Mouse (Mus musculus): ENCODE data around the gene Apon. TPM values are rescaled to one million over a fixed set of nuclear protein-coding genes. Genes with fewer than 3 reads are reported as not detected.

The Apon gene
- total RNA-seq, 2 experiments from 2014 or later: not detected

DNA sequence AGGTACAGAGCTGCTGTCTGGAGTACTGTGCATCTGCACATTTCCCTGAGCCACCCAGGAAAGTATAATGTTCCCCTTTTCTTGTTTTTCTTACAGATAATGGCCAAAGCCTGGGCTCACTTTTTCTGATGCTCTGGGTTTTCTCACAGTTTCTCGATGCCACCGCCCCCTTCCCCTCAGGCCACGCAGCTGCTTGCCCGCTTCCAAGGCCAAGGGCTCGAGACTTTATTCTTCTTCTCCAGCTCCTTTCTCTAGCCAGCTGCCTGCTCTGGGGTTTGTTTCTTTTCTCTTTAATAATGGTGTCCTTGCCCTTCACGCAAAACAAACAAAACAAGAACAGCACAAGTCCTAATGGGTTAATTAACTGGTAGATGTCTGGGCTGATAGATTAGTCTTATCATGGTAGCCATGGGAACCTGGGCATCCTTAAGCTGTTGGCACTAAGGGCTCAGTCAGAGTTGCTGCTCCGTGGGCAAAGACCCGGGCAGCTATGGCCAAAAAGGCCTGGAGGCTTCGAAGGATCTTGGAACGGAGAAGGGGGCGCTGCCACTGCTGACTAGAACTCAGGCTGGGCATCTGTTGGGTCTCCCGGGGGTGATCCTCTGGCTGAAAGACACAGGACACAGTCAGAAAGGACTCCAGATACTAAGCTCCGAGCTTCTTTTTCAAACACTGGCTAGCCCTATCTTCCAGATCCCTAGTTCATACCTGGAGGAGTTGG is 42.6 kb downstream of the Apon start:
- TF ChIP-seq CTCF (IDR thresholded peaks at IDR 0.05): no peak
- no peak overlapping the region for H3K27ac ChIP-seq
- intact Hi-C loops (cut with DNase I): no loop called here
- no peak for DNase-seq
- H3K4me3 ChIP-seq: no peak overlapping the region

DNA sequence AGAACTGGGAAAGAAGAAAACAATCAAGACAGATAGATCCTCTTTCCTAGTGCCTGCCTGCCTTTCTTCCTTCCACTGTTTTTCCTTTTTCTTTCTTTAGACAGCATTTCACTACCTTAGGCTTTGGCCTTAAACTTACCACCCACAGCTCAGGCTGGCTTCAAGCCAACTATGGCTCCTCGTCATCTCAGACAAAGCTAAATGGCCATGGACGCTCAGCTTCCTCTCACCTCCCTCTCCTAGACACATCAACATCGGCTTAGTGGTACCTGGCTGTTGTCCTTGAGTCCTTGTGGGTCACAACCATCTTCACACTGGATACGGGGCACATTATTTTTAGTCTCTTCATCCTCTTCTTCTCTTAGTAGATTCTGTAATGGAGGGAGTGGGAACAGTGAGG is 43.3 kb downstream of the Apon start:
- Histone ChIP-seq H3K27ac (no peak overlapping the region), H3K4me3 (no peak overlapping the region)
- intact Hi-C loops (cut with DNase I): no loop called here
- no peak for TF ChIP-seq CTCF (IDR thresholded peaks at IDR 0.05)
- no peak for DNase-seq

DNA sequence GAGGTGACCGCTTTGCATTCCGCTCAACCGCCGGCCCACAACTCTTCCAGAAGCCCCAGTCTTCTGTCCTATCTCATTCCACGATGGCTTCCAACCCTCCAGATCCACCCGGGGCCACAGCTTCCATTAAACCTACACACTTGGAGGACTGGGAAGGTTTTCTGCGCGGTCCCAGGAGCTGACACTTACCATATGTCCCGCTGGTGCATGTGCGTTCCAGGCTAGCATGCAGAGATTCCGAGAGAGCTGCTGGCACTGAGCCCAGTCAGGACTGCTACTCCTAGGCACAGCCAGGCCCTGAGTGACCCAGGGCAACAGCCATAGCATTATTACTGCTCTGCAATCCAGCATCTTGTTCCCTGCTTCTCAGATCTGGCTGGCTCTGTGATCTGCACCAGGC is 43.7 kb downstream of the Apon start:
- intact Hi-C loops (cut with DNase I): no loop called here
- no peak overlapping the region for H3K4me3 ChIP-seq
- H3K27ac ChIP-seq: no peak overlapping the region

GRCm38 (mm10) chr10:128298243-128298642 is 44.3 kb downstream of the Apon start:
- TF ChIP-seq CTCF (IDR thresholded peaks at IDR 0.05): no peak
- Histone ChIP-seq H3K4me3 (no peak overlapping the region), H3K27ac (no peak overlapping the region)
- no peak for DNase-seq
- intact Hi-C loops (cut with DNase I): no loop called here

More for the DNA sequence above, 43.7 kb downstream of the Apon start:
- DNase-seq: no peak
- no peak for TF ChIP-seq CTCF (IDR thresholded peaks at IDR 0.05)

GRCm38 (mm10) chr10:128298702-128299171 is 44.8 kb downstream of the Apon start, which contains the start of gene Il23a:
Gene Il23a (minus strand): TSS chr10:128298752.
- TF ChIP-seq CTCF (IDR thresholded peaks at IDR 0.05): no peak
- Histone ChIP-seq H3K4me3 (no peak within 1 kb of the TSS), H3K27ac (no peak within 1 kb of the TSS)
- intact Hi-C loops (cut with DNase I): no loop called here
- no peak for DNase-seq

GRCm38 (mm10) chr10:128302357-128302756 is 48.5 kb downstream of the Apon start:
- TF ChIP-seq CTCF (IDR thresholded peaks at IDR 0.05): no peak
- intact Hi-C loops (cut with DNase I): no loop called here
- peak overlapping the region; percentile 100 for H3K27ac ChIP-seq
- DNase-seq: no peak
- H3K4me3 ChIP-seq: peak overlapping the region; percentile 72

GRCm38 (mm10) chr10:128302785-128303125 is 48.9 kb downstream of the Apon start:
- intact Hi-C loops (cut with DNase I): no loop called here
- TF ChIP-seq CTCF (IDR thresholded peaks at IDR 0.05): no peak
- DNase-seq: no peak

DNA sequence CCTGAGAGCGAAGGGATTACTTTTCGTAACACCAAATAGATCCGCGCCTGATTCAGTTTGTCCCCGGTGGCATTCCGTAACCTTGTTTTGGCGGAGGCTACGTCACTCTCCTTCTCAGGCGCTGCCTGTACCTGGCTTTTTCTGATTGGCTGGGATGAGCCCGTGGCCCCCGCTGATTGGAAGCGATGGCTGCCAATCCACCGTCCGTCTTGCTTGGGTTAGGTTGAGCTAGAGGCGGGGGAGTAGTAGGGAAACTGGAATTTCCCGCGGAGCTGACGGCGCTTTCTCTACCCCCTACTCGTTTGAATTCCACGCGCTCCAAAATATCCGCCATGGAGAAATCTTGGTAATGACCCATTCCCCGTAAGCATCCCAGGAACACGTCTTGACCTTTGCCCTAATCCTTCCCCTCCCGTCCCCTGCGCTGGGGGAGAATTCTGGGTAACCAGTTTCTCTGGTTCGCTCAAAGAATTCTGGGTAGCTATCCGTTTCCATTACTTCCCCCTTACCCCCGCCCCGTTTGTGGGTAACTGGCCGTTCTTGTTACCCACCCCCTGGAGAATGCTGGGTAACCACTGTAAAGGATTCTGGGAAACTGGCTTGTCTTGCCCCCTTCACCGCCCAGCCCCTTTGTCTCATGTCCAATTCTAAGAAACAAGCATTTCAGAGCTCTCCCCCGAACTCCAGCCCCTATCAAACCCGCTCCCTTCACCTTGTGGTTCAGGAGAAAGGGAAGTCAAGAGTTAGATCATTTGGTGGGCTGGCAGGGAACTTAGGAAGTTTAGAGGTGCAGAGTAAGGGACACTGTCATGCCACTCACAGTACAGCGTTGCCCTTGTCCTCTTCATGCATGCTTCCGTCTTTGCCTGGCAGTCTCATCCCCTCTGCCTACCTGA is 49.5 kb downstream of the Apon start, which contains the start of gene Pan2:
Pan2 (plus strand) TSS at position 210 of the 896 bp plus-strand sequence.
- peak within 1 kb of the TSS; percentile 72 for H3K4me3 ChIP-seq
- no peak for TF ChIP-seq CTCF (IDR thresholded peaks at IDR 0.05)
- peak; percentile 99 for DNase-seq
- peak within 1 kb of the TSS; percentile 100 for H3K27ac ChIP-seq
- intact Hi-C loops (cut with DNase I): no loop called here

More at GRCm38 (mm10) chr10:128302785-128303125, 48.9 kb downstream of the Apon start:
- peak overlapping the region; percentile 100 for H3K27ac ChIP-seq
- peak overlapping the region; percentile 72 for H3K4me3 ChIP-seq

Other genes starting within 250 kb of the Apon start
- not detected for gene Hsd17b6, start 246.5 kb upstream of the Apon start, total RNA-seq (2021)
- gene Prim1, start 238.9 kb upstream of the Apon start, total RNA-seq (2021): under 1 TPM; 0.61 to 0.95 TPM
- 100 to 1,000 TPM; 385 to 418 TPM for gene Naca, start 218.5 kb upstream of the Apon start, total RNA-seq (2021)
- gene Ptges3, start 195.1 kb upstream of the Apon start, total RNA-seq (2021): 10 to 100 TPM; 75.4 to 81.3 TPM
- 1,000 to 10,000 TPM; 3,225 to 4,497 TPM for gene Atp5b, start 170.8 kb upstream of the Apon start, total RNA-seq (2021)
- 10 to 100 TPM; 12.7 to 13.2 TPM for gene Baz2a, start 162.5 kb upstream of the Apon start, total RNA-seq (2021)
- 10 to 100 TPM; 51.8 to 71.2 TPM for gene Rbms2, start 73.8 kb upstream of the Apon start, total RNA-seq (2021)
- under 1 TPM; 0.59 to 0.67 TPM for gene Gls2, start 59.6 kb upstream of the Apon start, total RNA-seq (2021)
- gene Spryd4, start 42.3 kb upstream of the Apon start, total RNA-seq (2021): 10 to 100 TPM; 29.5 to 36.4 TPM
- not detected for gene Mip, start 28.3 kb upstream of the Apon start, total RNA-seq (2021)
- gene Timeless, start 22.0 kb upstream of the Apon start, total RNA-seq (2021): 1 to 10 TPM; 1.8 to 2.5 TPM
- not detected for gene Apof, start 14.6 kb downstream of the Apon start, total RNA-seq (2021)
- gene Stat2, start 16.5 kb downstream of the Apon start, total RNA-seq (2021): 1 to 10 TPM; 3.2 to 4.5 TPM
- not detected for gene Il23a, start 44.7 kb downstream of the Apon start, total RNA-seq (2021)
- 1 to 10 TPM; 5.1 to 5.3 TPM for gene Pan2, start 49.2 kb downstream of the Apon start, total RNA-seq (2021)
- 10 to 100 TPM; 35.1 to 52.1 TPM for gene Cnpy2, start 68.4 kb downstream of the Apon start, total RNA-seq (2021)
- gene Cs, start 83.6 kb downstream of the Apon start, total RNA-seq (2021): 100 to 1,000 TPM; 541 to 658 TPM
- gene Coq10a, start 114.9 kb downstream of the Apon start, total RNA-seq (2021): 100 to 1,000 TPM; 447 to 542 TPM
- gene Ankrd52, start 123.0 kb downstream of the Apon start, total RNA-seq (2021): 10 to 100 TPM; 46.7 to 58.9 TPM
- not detected for gene Slc39a5, start 147.1 kb downstream of the Apon start, total RNA-seq (2021)
- 10 to 100 TPM; 56.7 to 59.0 TPM for gene Nabp2, start 157.4 kb downstream of the Apon start, total RNA-seq (2021)
- 10 to 100 TPM; 13.3 to 13.4 TPM for gene Rnf41, start 157.6 kb downstream of the Apon start, total RNA-seq (2021)
- gene Smarcc2, start 205.2 kb downstream of the Apon start, total RNA-seq (2021): 10 to 100 TPM; 46.5 to 53.2 TPM
- 100 to 1,000 TPM; 171 to 179 TPM for gene Myl6, start 240.0 kb downstream of the Apon start, total RNA-seq (2021)
- gene Myl6b, start 244.6 kb downstream of the Apon start, total RNA-seq (2021): 10 to 100 TPM in 1 of 2 experiments, 1 to 10 TPM in 1; 6.5 to 17.8 TPM

All from gastrocnemius, adult 2 months (tissue).